Mouse (Mus musculus): ENCODE measurements at regions not wholly inside any gene's neighbourhood (a gene's known extent, or its start where the extent isn't known, plus 50 kb on each side); places are given as distances from the start of the nearest gene placed in this dataset.

DNA sequence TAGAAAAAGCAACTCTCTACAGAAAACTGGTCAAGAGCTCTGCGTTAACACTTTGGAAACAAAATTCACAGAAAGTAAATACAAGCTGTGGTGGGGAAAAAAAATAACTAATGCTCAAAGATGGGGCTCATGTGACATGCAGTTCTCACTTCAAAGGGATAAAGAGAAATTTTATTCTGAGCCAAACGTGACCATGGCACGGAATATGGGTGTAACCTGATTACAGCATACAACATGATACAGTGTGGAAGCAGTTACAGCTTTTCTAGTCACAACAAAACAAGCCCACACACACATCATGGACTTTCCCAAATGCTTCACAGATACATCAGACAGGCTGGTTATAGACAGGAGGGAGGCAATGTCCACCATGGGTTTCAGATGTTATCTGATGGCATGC, 86.5 kb upstream of the Tspan5 start:
- no peak for TF ChIP-seq POLR2A (IDR thresholded peaks at IDR 0.05; ENCODE audit: borderline replicate concordance, low read depth, low read length)
- TF ChIP-seq CTCF (IDR thresholded peaks at IDR 0.05; ENCODE audit: low read depth, low read length): no peak
